Mouse (Mus musculus): ENCODE measurements around the gene Mrpl54.

GRCm38 (mm10) chr10:81252424-81253419 lies 14.0 kb downstream of the Mrpl54 start, which contains the start of gene Matk:
- TF ChIP-seq CTCF (IDR thresholded peaks at IDR 0.05; ENCODE audit: extremely low read depth, insufficient read depth, low read length) (no peak), POLR2A (IDR thresholded peaks at IDR 0.05; ENCODE audit: extremely low read depth, insufficient read depth, low read length) (peak; percentile 90; the same call in 1 of the 2 replicates)

All from cortical plate, adult 2 months (tissue).